Mouse (Mus musculus): Measurements from ENCODE around the gene Pate2. TPM values are rescaled to one million over a fixed set of nuclear protein-coding genes. Genes with fewer than 3 reads are reported as not detected.

Gene Pate2
- not detected in 4 replicates for total RNA-seq (2023)

DNA sequence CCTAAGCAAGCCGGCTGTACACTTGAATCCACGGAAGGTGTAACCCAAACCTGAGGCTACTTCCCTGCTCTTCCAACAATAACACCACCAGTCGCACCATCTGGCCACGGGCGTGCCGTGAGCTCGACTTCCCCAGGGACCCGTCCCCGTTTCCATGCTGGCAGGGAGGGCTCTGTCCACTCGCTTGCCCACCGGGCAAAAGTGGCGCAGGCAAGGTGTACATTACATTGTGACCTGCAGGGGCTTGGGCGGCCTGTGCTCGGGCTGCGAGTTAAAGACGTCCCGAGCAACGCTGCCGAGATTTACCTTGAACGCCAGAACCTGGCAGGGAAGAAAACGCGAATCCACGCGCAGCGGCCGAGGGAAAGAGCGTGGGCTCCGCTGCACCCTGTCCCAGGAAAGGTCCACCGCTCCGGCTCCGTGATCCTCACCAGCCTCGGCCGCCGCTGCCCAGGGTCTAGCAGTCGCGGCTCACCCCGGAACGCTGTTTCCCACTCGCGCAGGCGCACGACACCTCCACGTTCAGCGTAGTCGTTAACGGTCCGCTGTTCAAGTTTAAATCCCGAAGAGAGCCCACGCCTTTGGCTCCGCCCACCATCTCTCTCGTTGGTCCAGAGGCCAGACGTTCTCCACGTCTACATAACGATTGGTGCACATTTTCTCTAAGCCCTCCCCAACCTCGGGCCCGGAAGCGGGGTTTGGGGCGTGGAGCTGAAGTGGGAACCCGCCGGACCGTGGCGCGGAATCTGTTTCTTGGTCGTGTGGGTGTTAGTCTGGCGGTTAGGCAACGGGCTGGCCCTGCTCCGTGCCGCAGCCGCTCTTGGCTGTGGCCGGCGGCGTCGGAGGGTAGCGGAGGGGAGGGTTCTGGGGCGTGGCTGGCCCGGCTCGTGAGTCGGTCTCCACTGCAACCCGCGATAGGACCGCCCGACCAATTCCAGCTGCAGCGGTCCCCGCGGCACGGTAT, at the start of gene Pate2, which contains the start of gene Hyls1:
Gene Pate2, plus strand, starts transcription at position 714 of the 964 bp plus-strand sequence.
Gene Hyls1, minus strand, starts transcription at position 828 of the 964 bp plus-strand sequence.

DNA sequence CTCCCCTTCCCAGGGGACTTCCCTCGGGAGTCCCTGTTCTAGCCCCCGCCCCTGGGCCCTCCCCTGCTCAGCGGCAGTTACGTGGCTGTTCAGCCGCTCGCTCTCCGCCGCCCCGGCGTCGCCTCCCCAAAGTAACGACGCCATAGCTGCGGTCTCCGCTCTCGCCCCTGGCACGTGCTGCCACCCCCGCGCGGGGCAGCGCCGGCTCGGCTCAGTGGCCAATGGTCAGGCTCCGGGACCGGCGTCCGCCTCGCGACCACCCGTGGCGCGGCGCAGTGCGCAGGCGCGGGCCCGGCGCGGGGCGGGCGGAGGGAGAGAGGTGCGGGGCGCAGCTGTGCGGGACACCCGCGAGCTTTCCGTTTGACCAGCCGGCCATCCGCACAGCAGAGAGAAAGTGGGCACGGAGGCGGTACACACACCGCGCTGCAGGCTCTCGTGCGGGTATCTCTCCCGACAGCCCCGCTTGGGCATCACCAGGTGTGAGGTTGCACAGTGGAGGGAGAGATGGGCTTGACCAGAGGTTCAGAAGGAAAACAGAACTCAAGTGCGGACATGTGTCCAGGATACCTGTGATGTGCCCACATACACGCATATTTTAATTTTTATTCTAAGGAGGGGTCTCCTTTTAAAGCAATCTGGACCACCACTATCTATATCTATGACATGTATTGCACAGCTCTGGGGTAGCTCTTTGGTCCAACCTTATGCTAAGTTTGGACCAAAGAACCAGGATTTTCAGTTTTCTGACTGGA, 11.7 kb upstream of the Pate2 start, which contains the start of the genes Ddx25 and Pus3:
Gene Ddx25, minus strand, starts transcription at position 272 of the 752 bp plus-strand sequence.
Gene Pus3, plus strand, starts transcription at position 339 of the 752 bp plus-strand sequence.

DNA sequence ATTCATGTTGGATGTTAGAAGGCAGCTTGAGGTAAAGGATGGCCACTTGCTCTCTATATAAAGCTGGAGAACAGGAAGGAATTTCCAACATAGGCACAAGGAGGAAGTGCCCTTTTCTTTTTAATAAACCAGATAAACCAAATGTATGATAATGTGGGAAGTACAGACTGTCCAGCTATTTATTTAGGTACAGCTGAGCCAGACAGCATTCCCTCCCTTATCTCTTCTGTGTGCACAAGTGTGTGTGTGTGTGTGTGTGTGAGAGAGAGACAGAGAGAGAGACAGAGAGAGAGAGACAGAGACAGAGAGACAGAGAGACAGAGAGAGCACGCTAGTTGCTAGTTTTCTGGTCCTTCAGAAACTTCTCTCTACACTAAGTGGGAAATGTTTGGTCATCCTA, 41.8 kb downstream of the Pate2 start, which contains the start of gene Pate4:
Gene Pate4, minus strand, starts transcription at position 101 of the 400 bp plus-strand sequence.

DNA sequence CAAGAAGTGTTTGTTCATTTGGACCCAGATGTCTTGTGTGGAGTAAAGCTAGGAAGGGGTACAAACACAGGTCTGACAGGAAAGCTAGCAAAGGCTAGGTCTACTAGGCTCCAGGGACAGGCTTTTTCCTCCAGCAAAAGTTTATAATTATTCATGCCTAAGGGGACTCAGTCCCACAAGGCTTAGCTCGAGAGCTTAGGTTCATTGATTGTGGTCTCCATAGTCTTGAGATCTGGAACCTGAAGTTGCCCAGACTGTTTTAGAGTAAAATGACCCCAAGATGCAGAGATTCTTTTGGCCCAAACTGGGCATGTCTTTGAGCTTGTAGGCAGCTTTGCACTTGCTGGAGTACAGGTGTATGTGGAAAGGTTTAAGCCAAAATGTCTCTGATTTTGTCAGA, 78.0 kb downstream of the Pate2 start, which contains the start of gene Pate3:
Gene Pate3, minus strand, starts transcription at position 101 of the 400 bp plus-strand sequence.

DNA sequence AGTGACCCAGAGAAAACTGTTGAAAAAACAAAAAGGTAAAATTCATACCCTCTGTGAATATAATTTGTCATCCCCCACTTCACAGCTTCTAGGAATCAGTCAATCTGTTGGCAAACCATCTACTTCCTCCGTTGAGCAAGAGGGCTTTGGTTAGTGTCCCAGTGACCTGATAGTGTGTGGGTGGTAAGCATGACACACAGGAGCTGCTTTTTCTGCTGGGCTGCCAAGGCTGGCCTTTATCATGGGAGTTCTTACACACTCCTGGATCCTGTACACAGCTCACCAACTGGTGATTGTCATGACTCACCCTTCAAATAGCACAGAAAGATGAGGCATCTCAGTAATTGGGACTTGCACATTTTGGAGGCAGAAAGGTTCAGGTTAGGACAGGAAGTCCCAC, 116.9 kb downstream of the Pate2 start, which contains the start of gene Pate1:
Gene Pate1, minus strand, starts transcription at position 378 of the 400 bp plus-strand sequence.

Other genes starting within 250 kb of the Pate2 start
- gene Cdon, start 149.2 kb upstream of the Pate2 start, total RNA-seq (2023) = 5.1 to 8.5 TPM (median 6.4 TPM) in 4 replicates
- gene Gm1113, start 52.0 kb upstream of the Pate2 start, total RNA-seq (2023) = not detected in 4 replicates
- 2.5 to 3.3 TPM (median 2.8 TPM) in 4 replicates for gene Ddx25, start 11.8 kb upstream of the Pate2 start, total RNA-seq (2023)
- gene Pus3, start 11.7 kb upstream of the Pate2 start, total RNA-seq (2023) = 22.0 to 25.8 TPM (median 24.4 TPM) in 4 replicates
- gene Hyls1, start 114 bp downstream of the Pate2 start, total RNA-seq (2023) = 13.4 to 16.5 TPM (median 15.3 TPM) in 4 replicates
- not detected in 4 replicates for gene Pate4, start 41.7 kb downstream of the Pate2 start, total RNA-seq (2023)
- gene Pate3, start 77.9 kb downstream of the Pate2 start, total RNA-seq (2023) = not detected in 4 replicates
- not detected in 4 replicates for gene Pate1, start 117.1 kb downstream of the Pate2 start, total RNA-seq (2023)
- gene Gm17677, start 170.8 kb downstream of the Pate2 start, total RNA-seq (2023) = not detected in 4 replicates
- not detected in 4 replicates for gene Gm17727, start 207.8 kb downstream of the Pate2 start, total RNA-seq (2023)
- gene Gm27235, start 219.8 kb downstream of the Pate2 start, total RNA-seq (2023) = not detected in 4 replicates
- not detected in 4 replicates for gene D730048I06Rik, start 219.8 kb downstream of the Pate2 start, total RNA-seq (2023)

Measured in B cell, adult 62 days (primary cell).